Mouse (Mus musculus) ES-E14 (cell line): ENCODE measurements around the gene Syt3.

ENCODE experiments used
- HCFC1 ChIP-seq: IDR thresholded peaks from 2 replicates; pipeline ENCODE4 v1.6.1; 2012; ENCODE audit warnings: low read length, inconsistent platforms, borderline replicate concordance; ENCODE audit not compliant: insufficient read depth
- MAFK ChIP-seq: IDR thresholded peaks from 2 replicates; pipeline ENCODE4 v1.6.1; 2014; ENCODE audit warnings: mild to moderate bottlenecking, low read depth, low read length, inconsistent platforms; ENCODE audit not compliant: insufficient read depth

GRCm38 (mm10) chr7:44413307-44413706, 29.4 kb downstream of the Syt3 start:
- TF ChIP-seq HCFC1 (no peak), MAFK (no peak)
